ENCODE assay signal across 8 mouse cellular contexts in the genomic region with DNA sequence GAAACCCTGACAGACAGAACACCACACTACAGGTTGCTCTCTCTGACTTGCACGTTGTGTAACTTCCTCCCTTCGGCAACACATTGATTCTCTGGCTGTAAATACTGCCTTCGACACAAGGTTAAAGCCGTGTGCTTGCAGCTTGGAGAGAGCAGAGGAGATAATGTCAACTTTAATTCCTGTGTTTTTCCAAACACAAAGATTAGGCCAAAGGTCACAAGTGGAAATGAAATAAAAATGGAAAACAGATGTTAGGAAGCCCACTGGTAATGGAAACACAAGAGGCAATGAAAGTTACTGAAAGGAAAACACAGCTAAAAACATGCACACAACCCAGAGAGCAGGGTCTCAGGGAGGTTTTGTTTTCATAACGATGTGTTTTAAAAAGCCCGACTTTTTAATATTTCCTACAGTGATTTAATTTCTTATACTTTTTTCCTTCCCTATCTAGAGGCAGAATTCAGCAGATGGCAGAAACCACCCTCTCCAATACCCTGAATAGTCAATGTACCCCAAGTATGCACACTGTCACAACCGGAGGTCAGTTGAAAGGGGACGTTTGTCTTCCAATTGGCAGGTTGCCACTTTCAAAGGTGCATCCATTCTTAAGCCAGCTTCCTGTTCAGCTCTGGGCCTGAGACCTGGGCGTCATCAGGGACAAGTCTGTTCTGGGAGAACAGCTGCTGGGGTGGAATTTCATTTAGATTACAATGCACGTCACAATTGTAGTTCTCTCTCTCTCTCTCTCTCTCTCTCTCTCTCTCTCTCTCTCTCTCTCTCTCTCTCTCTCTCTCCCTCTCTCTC.
DNase-seq lines count a peak whose midpoint lies in the region; ATAC-seq and TF ChIP-seq lines count a peak whose summit lies in the region.

No protein-coding gene starts in this region.

- no peaks in the 10 kb centered on the region for H3K36me3 ChIP-seq in midbrain, embryonic 10.5 days
- H3K36me3 ChIP-seq in midbrain, embryonic 13.5 days = no peaks in the 10 kb centered on the region
- no peaks in the 10 kb centered on the region for H3K36me3 ChIP-seq in midbrain, embryonic 11.5 days (ENCODE audit: control insufficient read depth, insufficient read depth, low read length)

- 63% methylated on average over 10 of the region's 10 CpGs for WGBS in midbrain, embryonic 10.5 days
- 64% methylated on average over 10 of the region's 10 CpGs for WGBS in midbrain, embryonic 13.5 days
- 62% methylated on average over 10 of the region's 10 CpGs for WGBS in midbrain, embryonic 11.5 days

- peaks cover 17% of the 10 kb centered on the region for H3K4me1 ChIP-seq in midbrain, embryonic 10.5 days
- H3K4me1 ChIP-seq in midbrain, embryonic 13.5 days (replicated peaks) = no peaks in the 10 kb centered on the region
- peaks cover 35% of the 10 kb centered on the region for H3K4me1 ChIP-seq in embryonic fibroblast, embryonic 13.5 days (ENCODE audit: control insufficient read depth, insufficient read depth, low read length)
- no peaks in the 10 kb centered on the region for H3K4me1 ChIP-seq in midbrain, embryonic 11.5 days (ENCODE audit: control insufficient read depth, insufficient read depth, low read length)

- H3K27me3 ChIP-seq in midbrain, embryonic 10.5 days (ENCODE audit: low read depth, poor library complexity, severe bottlenecking) = no peaks in the 10 kb centered on the region
- no peaks in the 10 kb centered on the region for H3K27me3 ChIP-seq in midbrain, embryonic 13.5 days
- H3K27me3 ChIP-seq in midbrain, embryonic 11.5 days (ENCODE audit: control insufficient read depth, insufficient read depth, low read length) = no peaks in the 10 kb centered on the region

- H3K4me2 ChIP-seq in midbrain, embryonic 13.5 days (replicated peaks) = no peak overlapping the region
- H3K4me2 ChIP-seq in midbrain, embryonic 11.5 days = no peak overlapping the region

- H3K9me3 ChIP-seq in midbrain, embryonic 10.5 days (replicated peaks) = no peaks in the 10 kb centered on the region
- no peaks in the 10 kb centered on the region for H3K9me3 ChIP-seq in midbrain, embryonic 13.5 days
- no peaks in the 10 kb centered on the region for H3K9me3 ChIP-seq in midbrain, embryonic 11.5 days (ENCODE audit: control insufficient read depth, low read length)

- no peak overlapping the region for H3K4me3 ChIP-seq in midbrain, embryonic 10.5 days
- H3K4me3 ChIP-seq in midbrain, embryonic 13.5 days (replicated peaks) = no peak overlapping the region
- H3K4me3 ChIP-seq in embryonic fibroblast, embryonic 13.5 days (ENCODE audit: insufficient read depth, low read length) = no peak overlapping the region
- no peak overlapping the region for H3K4me3 ChIP-seq in midbrain, embryonic 11.5 days (ENCODE audit: low read depth, low read length)

- DNase-seq in midbrain, embryonic 10.5 days (ENCODE audit: low spot score) = peak; percentile 17
- peak; percentile 55 for DNase-seq in kidney, adult 11 months
- no peak for DNase-seq in T-cell, adult 2 months (ENCODE audit: low spot score)
- no peak for DNase-seq in testis, postnatal 10 days (ENCODE audit: low spot score)
- DNase-seq in midbrain, embryonic 11.5 days (ENCODE audit: low spot score, missing footprints) = no peak

- TF ChIP-seq POLR2A in embryonic fibroblast, embryonic 13.5 days (IDR thresholded peaks at IDR 0.05; ENCODE audit: low read depth, low read length) = no peak

- H3K9ac ChIP-seq in midbrain, embryonic 13.5 days (replicated peaks) = no peak overlapping the region
- H3K9ac ChIP-seq in midbrain, embryonic 11.5 days (ENCODE audit: low read length) = no peak overlapping the region

- TF ChIP-seq CTCF in embryonic fibroblast, embryonic 13.5 days (IDR thresholded peaks at IDR 0.05; ENCODE audit: borderline replicate concordance, insufficient read depth, low read length) = no peak

- ATAC-seq in midbrain, embryonic 13.5 days = no peak
- ATAC-seq in megakaryocyte progenitor cell, adult 5-6 weeks (replicated peaks; ENCODE audit: poor library complexity) = peak; percentile 58; the same call in 1 of the 2 replicates
- no peak for ATAC-seq in midbrain, embryonic 11.5 days (ENCODE audit: low FRiP score)

- H3K27ac ChIP-seq in midbrain, embryonic 10.5 days (replicated peaks) = no peak overlapping the region
- no peak overlapping the region for H3K27ac ChIP-seq in midbrain, embryonic 13.5 days
- H3K27ac ChIP-seq in embryonic fibroblast, embryonic 13.5 days (ENCODE audit: insufficient read depth, low read length) = peak overlapping the region; percentile 95
- H3K27ac ChIP-seq in midbrain, embryonic 11.5 days (ENCODE audit: low read depth, low read length) = no peak overlapping the region

Comparison
In these comparisons a context has a peak if more than half of its experiments do, and no peak if none do; other contexts are left out.
1. DNase-seq: peak in midbrain, embryonic 10.5 days (single experiment) and kidney, adult 11 months (single experiment); none in T-cell, adult 2 months (single experiment), testis, postnatal 10 days (single experiment) and midbrain, embryonic 11.5 days (single experiment).